Mouse (Mus musculus): Measurements from ENCODE around the gene Ctcfl. TPM values are rescaled to one million over a fixed set of nuclear protein-coding genes. Genes with fewer than 3 reads are reported as not detected.
"Not testable (repeated sequence)": the region's sequence is repeated elsewhere in the genome, so short reads cannot be mapped to it uniquely, and the experiment has no call there.

Gene Ctcfl
- total and polyA plus RNA-seq, 3 experiments = 0.13 TPM; not detected in 2

DNA sequence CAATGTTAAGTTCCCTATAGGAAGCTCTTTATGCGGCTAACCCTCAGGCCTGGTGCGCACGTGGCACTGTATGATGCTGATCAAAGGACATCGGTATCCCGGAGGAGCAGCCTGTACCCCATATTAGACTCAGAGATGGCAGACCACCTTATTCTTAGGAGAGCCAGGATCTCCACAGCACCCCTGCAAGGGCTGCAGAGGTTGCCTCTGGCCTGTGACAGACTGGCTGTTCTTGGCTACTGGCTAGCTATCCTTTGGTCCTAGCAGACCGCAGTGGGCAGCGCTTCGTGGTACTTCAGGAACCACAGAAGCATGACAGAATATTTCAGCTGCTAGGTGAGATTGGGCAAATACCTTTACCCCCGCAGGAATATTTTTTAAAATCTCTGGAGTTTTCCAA, 12.9 kb downstream of the Ctcfl start:
- Histone ChIP-seq H3K79me2 (ENCODE audit: control insufficient read depth, insufficient read depth, low read length, poor library complexity) (no peaks in the 10 kb centered on the region), H3K27me3 (ENCODE audit: control insufficient read depth in 1 of 2, insufficient read depth in 2 of 2, low read length in 2 of 2) (no peaks in the 10 kb centered on the region), H3K36me3 (ENCODE audit: control insufficient read depth in 1 of 2, insufficient read depth in 2 of 2, low read length in 2 of 2) (no peaks in the 10 kb centered on the region), H3K9me3 (replicated peaks; ENCODE audit: insufficient read depth, low read length) (no peaks in the 10 kb centered on the region), H3K9ac (ENCODE audit: control insufficient read depth, low read depth, low read length, poor library complexity, severe bottlenecking) (no peak overlapping the region), H3K4me3 (ENCODE audit: control insufficient read depth in 1 of 2, insufficient read depth in 1 of 2, low read depth in 2 of 2, low read length in 2 of 2) (no peak overlapping the region), H3K4me1 (ENCODE audit: control insufficient read depth in 1 of 2, insufficient read depth in 2 of 2, low read length in 2 of 2) (no peaks in the 10 kb centered on the region), H3K27ac (ENCODE audit: control insufficient read depth, low read depth, low read length) (no peak overlapping the region)
- no peak for DNase-seq (ENCODE audit: low read depth, low spot score)
- TF ChIP-seq GABPA (IDR thresholded peaks at IDR 0.05; ENCODE audit: low read depth, low read length) = no peak

DNA sequence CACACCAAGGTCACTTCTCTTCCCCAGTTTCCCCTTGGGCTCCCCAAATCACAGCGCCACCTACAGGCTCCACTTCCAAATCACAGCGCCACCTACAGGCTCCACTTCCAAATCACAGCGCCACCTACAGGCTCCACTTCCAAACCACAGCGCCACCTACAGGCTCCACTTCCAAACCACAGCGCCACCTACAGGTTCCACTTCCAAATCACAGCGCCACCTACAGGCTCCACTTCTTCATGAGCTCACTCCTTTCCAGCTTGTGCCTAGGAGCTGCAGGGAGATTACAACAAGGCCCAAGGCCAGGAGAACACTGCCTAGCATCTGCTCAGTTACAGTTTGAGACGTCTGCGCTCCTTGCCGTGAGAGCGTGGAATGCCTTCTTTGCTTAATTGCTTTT, 22.0 kb downstream of the Ctcfl start:
- not testable (repeated sequence) for H3K36me3 ChIP-seq (ENCODE audit: control insufficient read depth in 1 of 2, insufficient read depth in 2 of 2, low read length in 2 of 2); DNase-seq (ENCODE audit: low read depth, low spot score); H3K4me1 ChIP-seq (ENCODE audit: control insufficient read depth in 1 of 2, insufficient read depth in 2 of 2, low read length in 2 of 2); H3K9ac ChIP-seq (ENCODE audit: control insufficient read depth, low read depth, low read length, poor library complexity, severe bottlenecking); H3K27me3 ChIP-seq (ENCODE audit: control insufficient read depth in 1 of 2, insufficient read depth in 2 of 2, low read length in 2 of 2); H3K4me3 ChIP-seq (ENCODE audit: control insufficient read depth in 1 of 2, insufficient read depth in 1 of 2, low read depth in 2 of 2, low read length in 2 of 2); H3K79me2 ChIP-seq (ENCODE audit: control insufficient read depth, insufficient read depth, low read length, poor library complexity); H3K9me3 ChIP-seq (replicated peaks; ENCODE audit: insufficient read depth, low read length); H3K27ac ChIP-seq (ENCODE audit: control insufficient read depth, low read depth, low read length)
- TF ChIP-seq CTCF (IDR thresholded peaks at IDR 0.05 in 2 of 3, conservative IDR thresholded peaks at IDR 0.05 in 1 of 3; ENCODE audit: control insufficient read depth in 1 of 3, insufficient read depth in 1 of 3, low read depth in 2 of 3, low read length in 3 of 3, poor library complexity in 1 of 3, severe bottlenecking in 1 of 3) (peak; percentile 12 to 94 (median 52); a peak in 5 of 6 replicates), EP300 (IDR thresholded peaks at IDR 0.05; ENCODE audit: low read depth in 1 of 2, low read length in 2 of 2) (0 out of 4 replicates have a peak, but pooled peaks of 1 of the 2 experiments have one; percentile 6)

DNA sequence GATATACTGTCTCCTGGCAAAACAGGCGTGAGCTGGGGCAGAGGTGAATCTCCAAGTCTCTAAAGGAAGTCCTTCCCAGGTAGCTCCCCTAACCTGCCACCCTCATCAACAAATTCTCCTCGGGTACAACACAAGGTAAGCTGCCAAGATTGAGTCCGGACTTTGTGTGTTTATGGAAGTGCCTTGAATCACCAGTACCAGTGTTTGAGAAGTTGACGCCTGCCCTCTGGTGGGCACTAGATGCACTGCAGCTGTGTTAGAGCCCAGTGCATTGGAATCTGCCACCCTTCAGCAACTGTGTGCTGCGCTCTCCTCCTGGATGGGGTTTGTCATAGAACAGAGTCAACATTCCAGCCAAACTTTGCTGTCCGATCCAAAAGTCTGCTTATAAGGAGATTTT, 29.9 kb downstream of the Ctcfl start:
- no peaks in the 10 kb centered on the region for H3K27me3 ChIP-seq (ENCODE audit: control insufficient read depth in 1 of 2, insufficient read depth in 2 of 2, low read length in 2 of 2)
- no peak overlapping the region for H3K4me3 ChIP-seq (ENCODE audit: control insufficient read depth in 1 of 2, insufficient read depth in 1 of 2, low read depth in 2 of 2, low read length in 2 of 2)
- H3K79me2 ChIP-seq (ENCODE audit: control insufficient read depth, insufficient read depth, low read length, poor library complexity) = no peaks in the 10 kb centered on the region
- no peaks in the 10 kb centered on the region for H3K4me1 ChIP-seq (ENCODE audit: control insufficient read depth in 1 of 2, insufficient read depth in 2 of 2, low read length in 2 of 2)
- no peaks in the 10 kb centered on the region for H3K9me3 ChIP-seq (replicated peaks; ENCODE audit: insufficient read depth, low read length)
- H3K27ac ChIP-seq (ENCODE audit: control insufficient read depth, low read depth, low read length) = no peak overlapping the region
- peak; percentile 86 for DNase-seq (ENCODE audit: low read depth, low spot score)
- H3K9ac ChIP-seq (ENCODE audit: control insufficient read depth, low read depth, low read length, poor library complexity, severe bottlenecking) = no peak overlapping the region
- H3K36me3 ChIP-seq (ENCODE audit: control insufficient read depth in 1 of 2, insufficient read depth in 2 of 2, low read length in 2 of 2) = no peaks in the 10 kb centered on the region
- no peak for TF ChIP-seq TCF12 (IDR thresholded peaks at IDR 0.05; ENCODE audit: low read depth, low read length)
- peak; percentile 96 for TF ChIP-seq ZC3H11A (IDR thresholded peaks at IDR 0.05; ENCODE audit: low read depth, low read length)
- TF ChIP-seq TBP (IDR thresholded peaks at IDR 0.05; ENCODE audit: low read depth, low read length) = no peak
- no peak for TF ChIP-seq E2F4 (IDR thresholded peaks at IDR 0.05; ENCODE audit: borderline replicate concordance, low read depth, low read length)
- TF ChIP-seq CTCF (IDR thresholded peaks at IDR 0.05 in 2 of 3, conservative IDR thresholded peaks at IDR 0.05 in 1 of 3; ENCODE audit: control insufficient read depth in 1 of 3, insufficient read depth in 1 of 3, low read depth in 2 of 3, low read length in 3 of 3, poor library complexity in 1 of 3, severe bottlenecking in 1 of 3) = peak; percentile 95 to 97 (median 95)
- no peak for TF ChIP-seq MAX (IDR thresholded peaks at IDR 0.05; ENCODE audit: low read length)
- no peak for TF ChIP-seq JUND (IDR thresholded peaks at IDR 0.05; ENCODE audit: low read depth, low read length)
- no peak for TF ChIP-seq KAT2A (conservative IDR thresholded peaks at IDR 0.05; ENCODE audit: low read depth, low read length)
- no peak for TF ChIP-seq ZNF384 (IDR thresholded peaks at IDR 0.05; ENCODE audit: low read depth, low read length)
- TF ChIP-seq POLR2AphosphoS2 (IDR thresholded peaks at IDR 0.05; ENCODE audit: low read length) = no peak
- no peak for TF ChIP-seq MYC (IDR thresholded peaks at IDR 0.05; ENCODE audit: low read depth, low read length)
- no peak for TF ChIP-seq RCOR1 (IDR thresholded peaks at IDR 0.05; ENCODE audit: low read depth, low read length)
- no peak for TF ChIP-seq CHD2 (IDR thresholded peaks at IDR 0.05; ENCODE audit: low read length)
- no peak for TF ChIP-seq NELFE (IDR thresholded peaks at IDR 0.05; ENCODE audit: low read depth, low read length)
- no peak for TF ChIP-seq CHD1 (IDR thresholded peaks at IDR 0.05; ENCODE audit: low read depth, low read length)
- TF ChIP-seq SIN3A (IDR thresholded peaks at IDR 0.05; ENCODE audit: low read length) = 0 out of 2 replicates have a peak, but pooled peaks have one; percentile 39
- 0 out of 2 replicates have a peak, but pooled peaks have one; percentile 42 for TF ChIP-seq HCFC1 (IDR thresholded peaks at IDR 0.05; ENCODE audit: low read depth, low read length)
- no peak for TF ChIP-seq MAFK (IDR thresholded peaks at IDR 0.05; ENCODE audit: borderline replicate concordance, low read depth, low read length)
- TF ChIP-seq TAL1 (IDR thresholded peaks at IDR 0.05; ENCODE audit: low read length) = no peak
- peak; percentile 99 for TF ChIP-seq SMC3 (IDR thresholded peaks at IDR 0.05; ENCODE audit: low read depth, low read length)
- TF ChIP-seq MXI1 (IDR thresholded peaks at IDR 0.05; ENCODE audit: low read depth, low read length) = no peak
- TF ChIP-seq MYB (IDR thresholded peaks at IDR 0.05; ENCODE audit: low read depth, low read length) = no peak
- TF ChIP-seq GABPA (IDR thresholded peaks at IDR 0.05; ENCODE audit: low read depth, low read length) = no peak
- TF ChIP-seq ZKSCAN1 (IDR thresholded peaks at IDR 0.05; ENCODE audit: low read depth, low read length) = no peak
- no peak for TF ChIP-seq GATA1 (IDR thresholded peaks at IDR 0.05; ENCODE audit: low read depth, low read length)
- TF ChIP-seq POLR2A (IDR thresholded peaks at IDR 0.05; ENCODE audit: control insufficient read depth in 1 of 2, insufficient read depth in 1 of 2, low read depth in 1 of 2, low read length in 2 of 2, poor library complexity in 1 of 2) = no peak
- no peak; the same call in 1 of the 2 replicates for TF ChIP-seq MAZ (IDR thresholded peaks at IDR 0.05; ENCODE audit: low read depth, low read length)

All from MEL (cell line).